Mouse (Mus musculus) layer of hippocampus, adult 11-12 months (tissue): Measurements from ENCODE around the gene Baz2b.
"Not testable (repeated sequence)": the region's sequence is repeated elsewhere in the genome, so short reads cannot be mapped to it uniquely, and the experiment has no call there.

Experiments
- DNase-seq: peaks from one replicate; pipeline ENCODE4 v3.0.0; 2022; ENCODE audit warnings: low spot score

Gene Baz2b

DNA sequence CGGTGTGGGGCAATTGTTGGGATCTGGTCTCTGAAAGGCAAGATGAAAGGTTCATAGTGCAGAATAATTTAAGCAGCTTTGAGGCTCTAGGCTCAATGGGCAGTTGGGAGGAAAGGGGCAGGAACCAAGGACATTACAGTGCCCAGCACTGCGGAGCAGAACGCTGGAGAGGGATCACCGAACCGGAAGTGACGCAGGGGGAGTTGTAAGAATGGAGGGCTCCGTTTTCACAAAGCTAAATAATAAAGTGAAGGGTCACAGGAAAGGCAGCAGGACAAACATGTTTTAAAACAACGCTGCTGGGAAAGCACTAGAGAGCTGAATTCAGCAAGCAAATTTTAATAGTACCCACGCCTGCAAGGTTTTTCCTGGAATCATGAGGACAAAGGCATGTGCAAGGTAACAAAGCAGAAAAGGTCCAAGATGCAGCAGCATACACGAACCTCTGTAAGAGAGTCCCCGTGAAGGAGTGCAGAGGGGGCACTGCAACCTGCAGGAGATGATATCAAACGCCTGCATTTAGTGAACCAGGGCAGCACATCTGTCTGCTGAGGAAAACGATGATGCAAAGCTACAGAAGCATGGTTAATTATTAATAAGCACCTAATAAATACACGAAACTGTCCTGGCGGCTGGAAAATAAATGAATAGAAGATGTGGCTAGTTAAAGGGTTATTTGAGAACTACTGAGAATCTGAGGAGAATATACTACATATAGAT lies 120.0 kb downstream of the Baz2b start:
- DNase-seq: no peak

DNA sequence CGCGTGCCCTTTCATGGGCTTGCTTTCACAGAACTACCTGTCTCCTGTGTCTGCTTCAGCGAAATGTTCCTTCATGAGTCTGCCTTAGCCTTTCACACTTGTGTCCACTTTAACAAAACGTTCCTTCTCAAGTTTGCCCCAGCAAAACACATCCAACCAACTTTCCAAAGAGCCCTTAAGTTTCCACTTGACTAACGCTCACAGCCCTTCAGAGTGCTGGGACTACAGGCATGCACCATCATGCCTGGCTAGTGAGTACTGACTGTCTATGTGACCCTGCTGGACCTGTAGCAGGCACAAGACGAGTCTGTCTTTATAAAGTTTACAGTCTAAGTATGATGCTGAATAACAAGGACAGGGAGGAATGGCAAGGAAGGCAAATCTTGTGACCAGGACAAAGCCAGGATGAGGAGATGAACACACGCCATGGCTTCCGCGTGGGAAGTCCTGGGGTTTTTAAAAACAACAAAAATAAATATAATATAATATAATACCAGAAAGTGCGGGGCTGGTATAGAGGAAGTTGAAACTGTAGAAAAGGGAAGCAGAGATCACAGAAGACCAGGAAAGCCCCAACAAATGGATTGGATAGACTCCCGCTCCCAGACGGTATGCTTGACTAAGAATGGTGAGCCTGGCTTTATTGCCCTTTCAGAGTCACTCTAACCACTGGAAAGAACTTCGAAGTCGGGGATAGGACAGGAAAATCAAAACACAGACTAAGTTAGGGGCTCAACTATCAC lies 120.7 kb downstream of the Baz2b start:
- DNase-seq: no peak

DNA sequence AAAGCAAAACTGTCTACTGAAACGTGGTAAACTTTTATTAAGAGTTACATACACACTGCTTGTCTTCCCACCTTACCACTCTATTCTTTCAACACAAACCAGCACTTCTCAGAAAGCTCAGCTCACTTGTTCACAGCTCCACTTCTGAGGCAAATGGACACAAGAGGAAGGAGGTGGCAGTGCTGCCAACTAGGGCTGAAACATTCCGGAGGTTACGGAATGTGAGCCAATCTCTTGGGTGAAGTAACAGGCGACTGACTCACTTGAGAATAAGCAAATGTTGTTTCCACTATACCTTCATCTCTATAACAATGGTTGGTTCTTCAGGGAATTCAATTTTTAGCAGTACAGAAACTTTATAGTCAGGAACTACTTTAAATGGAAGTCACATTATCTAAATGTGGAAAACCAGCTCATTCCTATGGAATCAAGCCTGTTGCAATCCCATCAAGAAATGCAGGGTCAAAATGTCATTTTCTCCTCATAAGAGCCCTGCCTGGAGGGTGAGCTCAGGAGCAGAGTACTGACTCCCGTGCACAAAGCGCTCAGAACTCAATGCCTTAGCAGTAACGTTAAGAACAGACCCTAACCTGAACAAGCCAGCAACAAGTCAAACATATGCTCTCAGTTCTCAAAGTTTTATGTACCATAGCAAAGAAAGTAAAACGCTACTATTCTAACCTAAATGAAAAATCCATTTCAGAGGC lies 123.3 kb downstream of the Baz2b start:
- no peak for DNase-seq

DNA sequence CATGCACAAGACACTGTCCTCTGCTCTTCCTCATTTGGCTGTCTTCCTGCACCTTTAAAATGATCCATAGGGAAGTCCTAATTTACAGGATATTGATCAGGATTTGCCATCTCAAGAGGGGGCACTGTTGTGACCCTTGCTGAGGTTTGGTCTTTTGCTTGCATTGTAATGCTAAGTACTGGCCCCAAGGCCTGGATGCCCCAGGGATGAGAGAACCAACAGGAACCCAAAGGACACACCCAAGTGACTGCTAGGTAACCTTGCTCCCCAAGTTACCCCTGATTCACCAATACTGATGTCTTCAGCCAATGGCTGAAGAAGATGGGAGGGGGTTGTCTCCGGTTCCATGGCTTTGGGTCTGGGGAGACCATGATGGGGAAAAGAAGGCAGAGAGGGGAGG lies 124.8 kb downstream of the Baz2b start:
- no peak for DNase-seq

DNA sequence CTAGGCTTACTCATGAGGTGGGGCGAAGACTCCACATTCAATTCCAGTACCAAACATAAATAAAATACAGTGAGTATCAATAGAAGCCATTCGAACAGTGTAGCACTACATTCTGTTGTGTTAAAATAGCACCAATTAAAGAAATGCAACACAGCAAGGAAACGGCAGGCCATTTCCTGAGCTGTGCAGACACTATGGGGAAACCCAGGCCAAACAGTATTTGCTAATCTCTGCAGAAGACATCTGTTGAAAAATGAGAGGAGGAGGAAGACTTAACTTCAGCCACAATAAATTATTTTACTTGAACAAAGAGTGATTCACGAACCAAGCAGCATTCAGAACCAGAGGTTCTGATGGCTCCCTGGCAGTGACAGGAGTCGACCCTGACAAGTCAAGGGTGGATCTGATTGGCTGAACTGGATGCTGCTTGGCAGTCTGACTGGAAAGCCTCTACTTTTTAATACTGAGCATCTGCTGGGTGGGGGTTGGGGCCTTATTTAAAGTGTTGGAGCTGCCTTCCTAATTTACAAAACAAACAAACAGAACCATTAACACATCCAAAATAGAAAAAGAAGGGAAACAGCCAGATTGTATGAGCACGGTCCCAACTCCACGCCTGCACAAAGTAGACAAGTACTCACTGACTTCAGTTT lies 126.5 kb downstream of the Baz2b start:
- peak; percentile 70 for DNase-seq

DNA sequence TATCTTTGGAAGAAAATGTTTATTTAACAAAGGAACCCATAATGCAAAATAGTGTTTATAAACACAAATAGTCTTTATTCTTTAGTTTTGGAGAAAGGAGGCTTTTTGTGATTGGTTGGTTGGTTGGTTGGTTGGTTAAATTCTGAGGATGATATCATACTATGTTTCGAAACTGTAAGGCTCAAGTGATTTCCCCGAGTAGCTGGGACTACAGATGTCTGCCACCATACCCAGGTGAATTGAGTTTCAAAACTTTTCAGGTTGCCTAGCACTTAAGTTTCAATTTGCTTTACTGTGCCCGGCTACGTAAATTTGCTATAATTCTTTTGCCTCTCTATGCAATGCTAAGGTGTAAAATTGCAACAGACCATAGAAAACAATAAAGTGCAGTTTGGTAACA lies 127.4 kb downstream of the Baz2b start:
- DNase-seq: no peak

DNA sequence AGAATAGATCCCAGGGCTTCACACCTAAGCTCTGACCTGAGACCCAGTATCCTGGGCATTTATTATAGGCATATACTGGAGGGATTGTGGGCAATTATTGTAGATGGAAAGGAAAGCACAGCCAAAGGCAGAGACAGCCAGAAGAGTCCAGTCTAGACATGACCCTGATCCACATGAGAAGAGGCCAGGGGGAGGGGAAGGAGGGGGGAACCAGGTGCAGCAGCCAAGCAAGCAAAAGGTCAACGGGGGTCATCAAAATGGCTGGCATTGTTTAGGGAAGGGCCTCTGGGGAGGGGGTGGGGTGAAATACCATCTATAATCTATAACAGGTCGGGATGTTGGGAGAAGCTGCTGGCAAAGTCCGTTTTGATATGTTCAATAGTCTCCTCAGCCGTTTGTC lies 128.8 kb downstream of the Baz2b start:
- no peak for DNase-seq

DNA sequence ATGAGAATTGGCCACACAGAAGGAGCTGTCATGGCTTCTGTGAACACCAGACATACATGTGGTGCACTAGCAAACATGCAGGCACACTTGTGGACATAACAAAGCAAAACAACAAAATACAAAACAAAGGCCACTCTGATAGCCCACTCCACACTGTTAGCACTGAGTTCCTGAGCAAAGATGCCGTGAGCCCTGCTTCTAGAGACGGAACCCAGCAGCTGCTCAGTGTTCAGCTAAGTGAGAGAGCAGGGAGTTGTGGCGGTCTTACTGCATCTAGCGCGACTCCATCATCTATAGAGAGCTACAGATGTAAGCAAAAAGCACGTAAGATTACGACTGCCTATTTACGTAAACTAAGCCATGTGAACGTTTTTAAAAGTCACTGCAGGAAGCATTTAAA lies 132.0 kb downstream of the Baz2b start:
- no peak for DNase-seq

DNA sequence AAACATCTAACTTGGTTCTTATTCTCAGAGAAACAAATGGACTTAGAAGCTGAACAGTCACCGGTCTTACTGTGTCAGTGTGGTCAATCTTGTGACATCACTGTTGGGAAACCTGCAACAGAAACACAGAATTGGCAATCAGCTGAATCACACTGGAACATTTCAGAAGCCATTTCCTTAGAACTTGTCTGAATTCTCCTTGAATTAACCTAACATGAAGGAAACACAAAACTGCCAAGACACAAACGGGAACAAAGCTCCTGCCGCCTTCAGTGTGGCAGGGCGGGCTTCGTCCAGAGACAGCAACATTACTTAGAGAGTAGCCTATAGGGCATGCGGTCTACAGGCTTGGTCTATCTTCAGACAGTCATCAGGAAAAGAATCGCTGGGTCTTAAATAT lies 132.8 kb downstream of the Baz2b start:
- DNase-seq: no peak

DNA sequence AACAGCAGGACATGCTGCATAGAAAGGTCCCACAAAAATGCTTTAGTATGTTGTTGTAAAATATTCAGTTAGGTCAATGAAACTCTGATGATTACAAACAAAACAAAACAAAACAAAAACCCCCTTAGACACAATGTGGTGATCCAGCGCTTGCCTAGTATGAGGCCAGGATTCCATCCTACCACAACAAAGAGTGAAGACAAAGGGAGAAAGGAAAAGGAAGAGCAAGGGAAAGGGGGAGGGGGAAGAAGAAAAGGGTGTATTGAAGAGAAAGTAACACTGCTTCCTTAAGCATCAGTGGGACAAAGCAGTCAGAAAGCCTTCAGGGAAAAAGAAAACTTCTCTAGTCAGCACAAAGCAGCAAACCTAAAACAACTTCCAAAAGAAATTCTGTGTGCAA lies 133.6 kb downstream of the Baz2b start:
- DNase-seq: no peak

DNA sequence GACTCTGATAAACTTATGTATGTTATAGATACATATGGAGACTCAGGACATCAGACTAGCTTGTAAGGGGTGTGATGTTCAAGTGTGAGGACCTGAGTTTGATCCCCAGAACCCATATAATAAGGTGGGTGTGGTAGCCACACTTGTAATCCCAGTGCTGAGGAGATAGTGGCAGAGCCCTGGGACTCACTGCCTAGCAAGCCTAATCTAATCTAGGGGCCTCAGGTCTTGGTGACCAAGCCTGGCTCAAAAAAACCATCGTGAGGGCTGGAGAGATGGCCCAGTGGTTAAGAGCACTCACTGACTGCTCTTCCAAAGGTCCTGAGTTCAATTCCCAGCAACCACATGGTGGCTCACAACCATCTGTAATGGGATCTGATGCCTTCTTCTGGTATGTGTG lies 135.8 kb downstream of the Baz2b start:
- DNase-seq: not testable (repeated sequence)

DNA sequence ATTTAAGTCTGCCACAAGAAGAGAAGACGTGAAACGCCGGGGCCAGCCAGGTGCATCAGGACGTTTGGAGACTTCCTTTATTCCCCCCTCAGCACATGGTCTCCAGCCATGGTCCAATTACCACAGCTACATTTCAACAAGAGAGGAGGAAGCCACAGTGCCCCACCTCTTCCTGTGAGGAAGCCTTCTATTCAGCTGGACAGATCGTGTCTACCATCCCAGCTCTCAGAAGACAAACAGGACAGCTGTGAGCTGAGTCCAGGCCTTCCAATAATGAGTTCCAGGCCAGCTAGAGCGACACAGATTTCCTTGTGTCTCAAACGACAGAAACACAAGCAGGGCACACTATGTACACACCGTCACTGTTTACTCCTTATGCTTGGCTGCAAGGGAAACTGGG lies 137.8 kb downstream of the Baz2b start:
- no peak for DNase-seq

DNA sequence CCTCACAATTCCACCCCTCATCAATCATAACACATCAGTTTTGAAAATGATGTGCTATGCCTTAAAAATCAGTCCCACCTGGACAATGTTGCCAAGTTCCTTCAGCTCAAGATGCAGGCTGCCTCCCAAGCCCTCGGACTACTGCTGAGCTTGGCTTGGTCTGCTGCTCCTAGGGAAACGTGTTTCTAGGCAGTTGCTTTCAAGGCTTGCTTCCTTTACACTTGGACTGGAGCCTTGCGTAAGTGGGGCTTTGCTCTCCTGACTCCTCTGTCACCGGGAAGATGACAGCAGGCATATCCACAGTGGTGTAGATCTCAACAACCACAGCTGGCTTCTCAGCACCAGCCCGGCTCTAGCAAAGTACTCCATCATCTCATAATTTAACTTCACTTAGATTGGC lies 138.7 kb downstream of the Baz2b start:
- no peak for DNase-seq

DNA sequence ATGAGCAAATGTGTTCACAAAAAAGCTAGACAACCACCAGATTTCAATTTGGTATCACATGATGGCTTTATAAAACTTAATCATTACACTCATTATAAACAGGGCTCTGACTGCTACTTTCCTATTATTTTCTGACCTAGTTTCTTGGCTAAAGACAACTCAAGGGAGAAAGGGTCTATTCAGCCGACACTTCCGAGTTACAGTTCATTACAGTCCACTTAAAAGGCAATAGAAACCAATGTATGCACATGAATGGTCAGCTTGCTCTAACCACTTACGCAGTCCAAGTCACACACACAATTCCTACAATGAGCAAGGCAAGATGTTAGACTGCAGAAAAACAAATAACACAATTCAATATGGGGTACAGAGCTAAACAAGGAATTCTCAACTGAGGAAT lies 141.2 kb downstream of the Baz2b start:
- no peak for DNase-seq

DNA sequence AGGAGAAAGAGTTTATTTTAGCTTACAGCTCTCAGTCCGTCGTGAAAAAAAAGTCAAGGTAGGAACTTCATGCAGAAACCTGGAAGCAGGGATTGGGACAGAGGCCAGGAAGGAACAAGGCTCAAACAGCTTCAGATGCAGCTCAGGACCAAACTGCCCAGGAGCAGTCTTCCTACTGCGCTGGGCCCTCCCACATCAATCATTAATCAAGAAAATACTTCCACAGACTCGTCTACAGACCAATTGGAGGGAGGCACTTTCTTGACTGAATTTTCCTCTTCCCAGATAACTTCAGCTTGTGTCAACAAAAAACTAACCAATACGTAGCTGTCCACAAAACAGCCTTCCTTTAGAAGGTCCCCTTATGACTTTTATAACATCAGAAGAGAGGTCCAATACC lies 144.2 kb downstream of the Baz2b start:
- no peak for DNase-seq

DNA sequence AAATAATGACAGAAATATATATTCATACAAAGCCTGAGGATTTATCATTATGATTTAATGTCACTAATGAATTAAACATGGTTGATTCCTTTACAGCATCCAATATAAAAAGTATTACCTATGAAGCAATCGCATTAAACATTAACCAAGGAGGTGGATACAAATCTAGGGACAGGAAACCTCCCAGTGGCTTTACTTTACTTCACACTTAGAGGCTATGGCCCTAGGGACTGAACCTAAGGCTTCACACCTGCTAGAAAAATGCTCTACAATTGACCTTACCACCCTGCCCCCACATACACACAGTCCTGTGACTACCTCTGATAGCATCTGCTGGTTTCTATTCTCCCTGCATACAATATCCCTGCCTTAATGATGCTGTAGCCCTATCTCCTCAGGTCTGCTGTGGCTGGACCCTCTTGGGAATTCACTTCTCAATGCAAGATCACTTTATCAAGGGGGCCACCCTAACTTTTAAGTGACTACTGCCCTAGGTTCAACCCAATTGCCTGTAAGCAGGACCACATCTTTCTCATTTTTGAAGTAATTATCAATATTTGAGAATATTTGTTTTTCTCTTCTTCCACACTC lies 149.4 kb downstream of the Baz2b start:
- no peak for DNase-seq

DNA sequence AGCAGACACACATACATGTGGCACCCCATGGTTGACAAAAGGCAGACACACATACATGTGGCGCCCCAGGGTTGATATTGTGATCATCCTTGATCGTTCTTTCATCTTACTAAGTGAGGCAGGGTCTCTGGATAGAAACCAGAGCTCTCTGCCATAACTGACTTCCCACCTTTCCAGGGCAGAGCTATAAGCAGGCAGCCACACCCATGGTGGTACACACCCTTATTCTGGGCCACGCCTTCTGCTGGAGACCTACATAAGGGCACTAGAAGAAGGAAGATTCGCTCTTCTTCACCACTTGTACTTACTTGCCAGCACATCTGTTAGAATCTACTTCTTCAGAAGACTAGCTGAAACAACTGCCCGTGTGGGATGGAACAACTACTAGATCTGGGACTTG lies 150.3 kb downstream of the Baz2b start:
- no peak for DNase-seq

DNA sequence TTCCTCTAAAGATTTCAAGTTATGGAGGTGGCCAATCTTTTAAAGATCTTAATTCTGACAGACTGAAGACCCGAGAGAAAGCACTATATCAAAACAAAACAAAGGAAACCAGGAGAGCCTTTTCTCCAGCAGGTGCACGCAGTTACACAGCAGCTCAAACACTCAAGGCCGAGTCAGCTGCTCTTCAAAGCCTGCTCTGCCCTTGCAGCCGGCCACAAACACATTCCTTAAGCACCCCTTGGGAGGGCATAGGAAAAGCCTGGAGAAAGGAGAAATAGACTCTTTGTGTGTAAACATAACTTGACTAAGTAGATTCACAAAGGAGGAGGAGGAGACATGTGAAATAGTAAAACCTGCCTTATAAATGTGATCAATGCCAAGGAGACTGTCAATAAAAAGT lies 153.6 kb downstream of the Baz2b start:
- no peak for DNase-seq

DNA sequence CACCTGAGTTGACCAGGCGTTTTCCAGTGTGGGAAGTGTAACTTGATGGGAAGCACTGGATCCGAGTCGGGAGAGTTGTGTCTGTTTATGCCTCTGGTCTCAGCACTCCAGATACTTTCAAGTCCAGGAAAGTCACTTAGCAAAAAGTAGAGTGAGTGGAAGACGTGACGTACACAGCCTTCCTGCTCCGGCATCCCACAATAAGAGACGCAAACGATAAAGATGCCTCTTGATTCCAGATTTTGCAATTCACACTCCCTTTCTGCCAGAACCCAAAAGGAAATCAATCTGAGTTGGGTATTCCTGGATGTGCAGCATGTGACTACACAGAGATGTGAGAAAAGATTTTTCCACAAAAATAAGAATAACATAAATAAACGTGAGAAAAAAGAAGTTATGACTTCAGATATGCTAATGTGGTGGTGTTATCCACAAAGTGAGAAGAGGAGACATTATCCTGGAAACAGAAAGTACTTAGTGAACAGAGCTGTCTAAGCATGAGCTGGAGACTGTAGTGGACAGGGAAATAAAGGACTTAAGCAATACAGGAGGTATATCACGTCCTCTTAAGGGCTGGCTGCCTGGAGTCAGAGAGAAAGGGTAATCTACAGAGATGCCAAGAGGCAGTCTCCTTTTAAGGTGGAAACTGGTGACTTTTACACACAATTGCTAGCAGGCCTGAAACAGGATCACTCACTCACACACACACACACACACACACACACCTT lies 154.7 kb downstream of the Baz2b start:
- DNase-seq: no peak

DNA sequence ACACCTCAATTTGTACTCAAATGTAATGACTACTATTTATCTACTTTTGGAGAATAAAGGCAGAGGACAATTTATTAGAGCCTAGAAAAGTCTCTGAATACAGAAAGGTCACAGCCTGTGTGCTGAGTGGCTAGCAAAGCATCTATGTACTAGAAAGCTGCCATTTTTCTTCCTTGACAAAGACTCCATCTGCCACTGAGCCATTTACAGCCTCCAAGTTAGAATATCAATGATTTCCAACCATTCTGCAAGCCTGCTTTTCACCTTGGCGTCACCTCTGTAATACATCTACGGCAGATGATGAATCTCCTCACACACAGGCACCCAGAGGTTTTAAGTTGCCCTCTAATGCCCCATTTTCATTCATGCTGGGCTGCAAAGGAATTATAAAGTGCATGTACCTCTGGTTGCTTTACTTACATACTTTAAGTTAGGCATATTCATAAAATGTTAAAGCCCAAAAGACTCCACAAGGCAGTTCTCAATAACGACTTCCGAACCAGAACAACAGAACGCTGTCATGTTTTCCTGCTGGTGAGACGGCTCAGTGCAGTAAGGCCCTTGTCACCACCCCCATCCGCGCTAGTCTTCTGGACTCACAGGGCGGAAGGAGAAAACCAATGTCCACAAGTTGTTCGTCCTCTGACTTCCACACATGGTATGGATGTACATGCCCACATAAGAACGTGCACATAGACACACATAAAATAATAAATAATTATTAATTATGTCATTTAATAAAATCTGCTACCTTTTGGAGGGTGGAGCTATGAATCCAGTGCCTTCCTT lies 156.2 kb downstream of the Baz2b start:
- no peak for DNase-seq
